Mouse (Mus musculus) MEL (cell line): ENCODE measurements around the gene Cyth2. TPM values are rescaled to one million over a fixed set of nuclear protein-coding genes. Genes with fewer than 3 reads are reported as not detected.

Experiments
- DNase-seq: peaks from one replicate; pipeline ENCODE4 v3.0.0; 2011; ENCODE audit warnings: low read depth, low spot score
- H3K27ac ChIP-seq: 2 replicates; pipeline ENCODE4 v1.5.1; 2012; ENCODE audit warnings: low read depth, mild to moderate bottlenecking, control low read depth, low read length, moderate library complexity; ENCODE audit not compliant: control insufficient read depth
- H3K27me3 ChIP-seq, 2 experiments: fragments of 150-350 bp in 1 of 2; sonication (generic) in 1 of 2; 2 replicates each; pipeline ENCODE4 v1.6.1; 2012; ENCODE audit warnings: low read length in 2 of 2, mild to moderate bottlenecking in 2 of 2, improper control_type of control experiment in 1 of 2, moderate library complexity in 1 of 2; ENCODE audit not compliant: insufficient read depth in 2 of 2, control insufficient read depth in 1 of 2
- H3K36me3 ChIP-seq, 2 experiments: 2 replicates each; pipeline ENCODE4 v1.6.1; 2012 to 2014; ENCODE audit warnings: low read length in 2 of 2, improper control_type of control experiment in 1 of 2, inconsistent platforms in 1 of 2, mild to moderate bottlenecking in 1 of 2; ENCODE audit not compliant: insufficient read depth in 2 of 2, control insufficient read depth in 1 of 2
- H3K4me1 ChIP-seq, 2 experiments: fragments of 150-350 bp in 1 of 2; sonication (generic) in 1 of 2; 2 replicates each; pipeline ENCODE4 v1.6.1; 2012; ENCODE audit warnings: low read length in 2 of 2, improper control_type of control experiment in 1 of 2, mild to moderate bottlenecking in 1 of 2; ENCODE audit not compliant: insufficient read depth in 2 of 2, control insufficient read depth in 1 of 2
- H3K4me3 ChIP-seq, 2 experiments: fragments of 150-350 bp in 1 of 2; sonication (generic) in 1 of 2; 2 replicates each; pipeline ENCODE4 v1.5.1; 2012; ENCODE audit warnings: low read depth in 2 of 2, low read length in 2 of 2, mild to moderate bottlenecking in 2 of 2, moderate library complexity in 2 of 2, control low read depth in 1 of 2, improper control_type of control experiment in 1 of 2; ENCODE audit not compliant: control insufficient read depth in 1 of 2, insufficient read depth in 1 of 2
- H3K79me2 ChIP-seq: 2 replicates; pipeline ENCODE4 v1.6.1; 2012; ENCODE audit warnings: mild to moderate bottlenecking, low read length, moderate library complexity; ENCODE audit not compliant: control insufficient read depth, poor library complexity, insufficient read depth
- H3K9ac ChIP-seq: 2 replicates; pipeline ENCODE4 v1.6.1; 2012; ENCODE audit warnings: low read depth, mild to moderate bottlenecking, control low read depth, low read length, moderate library complexity; ENCODE audit not compliant: control insufficient read depth, poor library complexity, severe bottlenecking
- H3K9me3 ChIP-seq: fragments of 150-350 bp; sonication (generic); replicated peaks from 2 replicates; pipeline ENCODE4 v1.6.1; 2012; ENCODE audit warnings: mild to moderate bottlenecking, low read length, improper control_type of control experiment, moderate library complexity; ENCODE audit not compliant: insufficient read depth
- CHD1 ChIP-seq: IDR thresholded peaks from 2 replicates; pipeline ENCODE4 v1.6.1; 2012; ENCODE audit warnings: low read depth, mild to moderate bottlenecking, inconsistent platforms, low read length, improper control_type of control experiment
- CTCF ChIP-seq, 3 experiments: IDR thresholded peaks in 2 of 3; conservative IDR thresholded peaks in 1 of 3; 2 replicates each; pipeline ENCODE4 v1.5.1; 2011 to 2012; ENCODE audit warnings: low read length in 3 of 3, low read depth in 2 of 3, mild to moderate bottlenecking in 2 of 3, improper control_type of control experiment in 1 of 3, inconsistent platforms in 1 of 3, mixed read lengths in 1 of 3, moderate library complexity in 1 of 3; ENCODE audit not compliant: control insufficient read depth in 1 of 3, insufficient read depth in 1 of 3, poor library complexity in 1 of 3, severe bottlenecking in 1 of 3
- E2F4 ChIP-seq: IDR thresholded peaks from 2 replicates; pipeline ENCODE4 v1.6.1; 2011; ENCODE audit warnings: low read depth, low read length, improper control_type of control experiment, borderline replicate concordance
- EP300 ChIP-seq, 2 experiments: IDR thresholded peaks; 2 replicates each; pipeline ENCODE4 v1.6.1; 2011; ENCODE audit warnings: improper control_type of control experiment in 2 of 2, low read length in 2 of 2, low read depth in 1 of 2, mild to moderate bottlenecking in 1 of 2
- ETS1 ChIP-seq: IDR thresholded peaks from 2 replicates; pipeline ENCODE4 v1.6.1; 2012; ENCODE audit warnings: low read depth, mild to moderate bottlenecking, inconsistent platforms, low read length, improper control_type of control experiment, moderate library complexity
- GATA1 ChIP-seq: IDR thresholded peaks from 2 replicates; pipeline ENCODE4 v1.6.1; 2011; ENCODE audit warnings: low read depth, low read length, improper control_type of control experiment
- HCFC1 ChIP-seq: IDR thresholded peaks from 2 replicates; pipeline ENCODE4 v1.6.1; 2012; ENCODE audit warnings: low read depth, mild to moderate bottlenecking, inconsistent platforms, low read length, improper control_type of control experiment, moderate library complexity
- KAT2A ChIP-seq: conservative IDR thresholded peaks from 2 replicates; pipeline ENCODE4 v1.6.1; 2012; ENCODE audit warnings: low read depth, low read length, improper control_type of control experiment, inconsistent platforms
- MAX ChIP-seq: IDR thresholded peaks from 2 replicates; pipeline ENCODE4 v1.6.1; 2011; ENCODE audit warnings: low read length, improper control_type of control experiment
- MAZ ChIP-seq: IDR thresholded peaks from 2 replicates; pipeline ENCODE4 v1.6.1; 2012; ENCODE audit warnings: low read depth, mild to moderate bottlenecking, inconsistent platforms, low read length, improper control_type of control experiment
- MEF2A ChIP-seq: IDR thresholded peaks from 2 replicates; pipeline ENCODE4 v1.6.1; 2014; ENCODE audit warnings: low read depth, mild to moderate bottlenecking, inconsistent platforms, low read length, improper control_type of control experiment; ENCODE audit not compliant: poor library complexity, insufficient replicate concordance, severe bottlenecking; ENCODE audit errors: extremely low read depth
- NELFE ChIP-seq: IDR thresholded peaks from 2 replicates; pipeline ENCODE4 v1.6.1; 2011; ENCODE audit warnings: low read depth, low read length, improper control_type of control experiment
- POLR2A ChIP-seq, 2 experiments: IDR thresholded peaks; 2 replicates each; pipeline ENCODE4 v1.6.1; 2011 to 2012; ENCODE audit warnings: low read length in 2 of 2, mild to moderate bottlenecking in 2 of 2, control low read depth in 1 of 2, improper control_type of control experiment in 1 of 2, low read depth in 1 of 2, moderate library complexity in 1 of 2; ENCODE audit not compliant: control insufficient read depth in 1 of 2, insufficient read depth in 1 of 2, poor library complexity in 1 of 2
- POLR2AphosphoS2 ChIP-seq: IDR thresholded peaks from 2 replicates; pipeline ENCODE4 v1.6.1; 2011; ENCODE audit warnings: low read length, improper control_type of control experiment
- RCOR1 ChIP-seq: IDR thresholded peaks from 2 replicates; pipeline ENCODE4 v1.6.1; 2012; ENCODE audit warnings: low read depth, mild to moderate bottlenecking, inconsistent platforms, low read length, improper control_type of control experiment
- SMC3 ChIP-seq: IDR thresholded peaks from 2 replicates; pipeline ENCODE4 v1.6.1; 2011; ENCODE audit warnings: low read depth, low read length, improper control_type of control experiment
- TAL1 ChIP-seq: IDR thresholded peaks from 2 replicates; pipeline ENCODE4 v1.6.1; 2012; ENCODE audit warnings: mild to moderate bottlenecking, inconsistent platforms, low read length, moderate library complexity, mixed read lengths
- TBP ChIP-seq: IDR thresholded peaks from 2 replicates; pipeline ENCODE4 v1.8.0; 2011; ENCODE audit warnings: low read depth, low read length, improper control_type of control experiment
- TCF12 ChIP-seq: IDR thresholded peaks from 2 replicates; pipeline ENCODE4 v1.6.1; 2014; ENCODE audit warnings: low read depth, mild to moderate bottlenecking, inconsistent platforms, low read length, improper control_type of control experiment, moderate library complexity
- USF1 ChIP-seq: IDR thresholded peaks from 2 replicates; pipeline ENCODE4 v1.6.1; 2014; ENCODE audit warnings: low read depth, mild to moderate bottlenecking, inconsistent platforms, low read length, improper control_type of control experiment, moderate library complexity
- ZKSCAN1 ChIP-seq: IDR thresholded peaks from 2 replicates; pipeline ENCODE4 v1.6.1; 2012; ENCODE audit warnings: low read depth, mild to moderate bottlenecking, inconsistent platforms, low read length, improper control_type of control experiment, moderate library complexity
- ZMIZ1 ChIP-seq: IDR thresholded peaks from 2 replicates; pipeline ENCODE4 v1.6.1; 2012; ENCODE audit warnings: low read depth, mild to moderate bottlenecking, inconsistent platforms, low read length, improper control_type of control experiment, moderate library complexity
- ZNF384 ChIP-seq: IDR thresholded peaks from 2 replicates; pipeline ENCODE4 v1.6.1; 2012; ENCODE audit warnings: low read depth, mild to moderate bottlenecking, inconsistent platforms, low read length, improper control_type of control experiment
- polyA plus RNA-seq, 2 experiments: library from polyadenylated mRNA; stranded (reverse) in 1 of 2; unstranded in 1 of 2; fragments of >175 nt in 1 of 2; fragments of >200 nt in 1 of 2; gene quantifications; 2 replicates each; pipeline versions ENCODE4 v1.2.1 to v1.2.4; 2012; ENCODE audit warnings: low replicate concordance in 2 of 2, low read depth in 1 of 2; ENCODE audit not compliant: insufficient read length in 2 of 2, insufficient read depth in 1 of 2, missing spikeins in 1 of 2
- total RNA-seq: library from RNA; depleted of rRNA; stranded (reverse); fragments of 300-350 nt; gene quantifications from 2 replicates; pipeline ENCODE4 v1.2.3, GENCODE M21; 2012

The Cyth2 gene
- total and polyA plus RNA-seq, 3 experiments: 52.9 to 92.2 TPM; not detected in 1

- Histone ChIP-seq H3K9ac (no peak overlapping the region), H3K36me3 (peaks cover 2 to 11% of the 10 kb centered on the region in 2 experiments; a peak in 3 of 4 replicates), H3K27ac (no peak overlapping the region), H3K27me3 (no peaks in the 10 kb centered on the region), H3K4me3 (no peak overlapping the region), H3K4me1 (peaks cover 0 to 14% of the 10 kb centered on the region in 2 experiments; a peak in 3 of 4 replicates), H3K79me2 (peaks cover 18% of the 10 kb centered on the region), H3K9me3 (no peaks in the 10 kb centered on the region)
- TF ChIP-seq TBP (no peak), TAL1 (no peak), EP300 (IDR thresholded peaks at IDR 0.05; ENCODE audit: low read depth in 1 of 2, low read length in 2 of 2) (no peak), NELFE (no peak), POLR2AphosphoS2 (no peak), MAX (no peak), POLR2A (IDR thresholded peaks at IDR 0.05; ENCODE audit: control insufficient read depth in 1 of 2, insufficient read depth in 1 of 2, low read depth in 1 of 2, low read length in 2 of 2, poor library complexity in 1 of 2) (no peak), CHD1 (no peak), USF1 (no peak), RCOR1 (no peak), CTCF (IDR thresholded peaks at IDR 0.05 in 2 of 3, conservative IDR thresholded peaks at IDR 0.05 in 1 of 3; ENCODE audit: control insufficient read depth in 1 of 3, insufficient read depth in 1 of 3, low read depth in 2 of 3, low read length in 3 of 3, poor library complexity in 1 of 3, severe bottlenecking in 1 of 3) (no peak)
- no peak for DNase-seq
These were observed 18.9 kb upstream of the Cyth2 start for GRCm38 (mm10) chr7:45833148-45833790.

GRCm38 (mm10) chr7:45832428-45832827 is 18.0 kb upstream of the Cyth2 start:
- Histone ChIP-seq H3K79me2 (peaks cover 18% of the 10 kb centered on the region), H3K27me3 (no peaks in the 10 kb centered on the region), H3K9ac (no peak overlapping the region), H3K4me3 (no peak overlapping the region), H3K9me3 (no peaks in the 10 kb centered on the region), H3K36me3 (peaks cover 2 to 11% of the 10 kb centered on the region in 2 experiments), H3K27ac (no peak overlapping the region), H3K4me1 (peaks cover 0 to 14% of the 10 kb centered on the region in 2 experiments; a peak in 3 of 4 replicates)
- DNase-seq: no peak
- TF ChIP-seq ZMIZ1 (no peak), ZNF384 (no peak), CTCF (IDR thresholded peaks at IDR 0.05 in 2 of 3, conservative IDR thresholded peaks at IDR 0.05 in 1 of 3; ENCODE audit: control insufficient read depth in 1 of 3, insufficient read depth in 1 of 3, low read depth in 2 of 3, low read length in 3 of 3, poor library complexity in 1 of 3, severe bottlenecking in 1 of 3) (no peak), SMC3 (no peak), TAL1 (no peak), KAT2A (no peak), ETS1 (no peak), MEF2A (no peak), TCF12 (no peak), USF1 (no peak), MAZ (no peak), HCFC1 (no peak), GATA1 (no peak), E2F4 (no peak), ZKSCAN1 (no peak)
